Mouse (Mus musculus) left cerebral cortex, adult 8-10 months (tissue): ENCODE data around the gene Habp2. TPM values are rescaled to one million over a fixed set of nuclear protein-coding genes. Genes with fewer than 3 reads are reported as not detected.
"Not testable (repeated sequence)": the region's sequence is repeated elsewhere in the genome, so short reads cannot be mapped to it uniquely, and the experiment has no call there.

Experiments used
- DNase-seq, 2 experiments: peaks; one replicate each; pipeline ENCODE4 v3.0.0; 2022; ENCODE audit warnings: low spot score in 2 of 2
- total RNA-seq, 4 experiments: library from RNA; stranded (reverse); gene quantifications; 2 replicates each; pipeline ENCODE4 v1.2.4; 2022

The Habp2 gene
- total RNA-seq, 4 experiments from 2014 or later: not detected

DNA sequence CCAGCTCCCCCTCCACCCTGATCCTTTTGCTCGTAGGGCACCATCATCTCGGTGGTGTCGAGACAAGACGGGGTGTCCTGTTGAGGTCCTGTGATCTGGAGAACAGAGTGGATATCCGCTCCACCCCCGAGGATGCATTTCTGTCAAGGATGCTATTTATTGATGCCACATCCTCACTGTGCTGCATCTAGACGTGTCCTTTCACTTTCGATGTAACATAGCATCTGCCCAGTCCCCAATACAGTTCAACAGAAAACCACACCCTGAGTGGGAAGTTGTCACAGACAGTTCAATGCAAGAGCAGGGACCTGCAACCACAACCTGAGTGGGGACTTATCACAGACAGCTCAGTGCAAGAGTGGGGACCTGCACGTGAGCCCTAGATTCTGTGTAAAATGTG, 9.7 kb downstream of the Habp2 start:
- DNase-seq: no peak

GRCm38 (mm10) chr19:56297264-56297663, 10.3 kb downstream of the Habp2 start:
- no peak for DNase-seq

- DNase-seq: no peak
Observed at GRCm38 (mm10) chr19:56300835-56301234, 13.9 kb downstream of the Habp2 start.

DNA sequence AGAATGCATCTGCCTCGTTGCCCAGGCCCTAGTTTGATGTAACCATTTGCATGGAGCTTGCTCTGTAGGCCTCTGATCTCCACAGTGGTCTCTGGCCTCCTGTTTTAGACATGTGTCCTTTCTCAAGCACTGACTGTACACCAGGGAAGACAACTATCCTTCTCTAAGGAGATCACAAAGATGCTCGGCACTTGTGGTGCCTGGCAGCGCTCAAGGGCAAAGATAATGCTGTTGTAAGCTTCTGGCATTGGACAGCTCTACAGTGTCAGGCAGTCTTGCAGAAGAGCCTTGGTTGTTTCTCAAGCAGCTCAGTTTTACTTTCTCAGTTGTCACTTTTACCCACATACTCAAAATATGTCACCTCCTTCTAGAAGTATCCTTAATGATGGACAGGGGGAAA, 29.6 kb downstream of the Habp2 start:
- no peak for DNase-seq

DNA sequence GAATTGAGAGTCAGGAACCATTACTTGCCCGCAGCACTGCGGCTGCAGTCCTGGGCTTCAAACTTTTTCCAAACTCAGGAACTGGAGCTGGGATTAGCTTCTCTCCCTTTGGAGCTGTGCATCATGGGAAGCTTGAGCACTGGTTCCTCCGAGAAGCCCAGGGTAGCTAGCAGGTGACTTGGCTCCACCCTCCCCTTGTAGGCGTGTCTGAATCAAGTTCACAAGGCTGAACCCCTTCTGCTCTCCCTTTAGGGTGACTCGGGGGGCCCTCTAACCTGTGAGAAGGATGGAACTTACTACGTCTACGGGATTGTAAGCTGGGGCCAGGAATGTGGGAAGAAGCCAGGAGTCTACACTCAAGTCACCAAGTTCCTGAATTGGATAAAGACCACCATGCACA, 32.3 kb downstream of the Habp2 start:
- DNase-seq: no peak

DNA sequence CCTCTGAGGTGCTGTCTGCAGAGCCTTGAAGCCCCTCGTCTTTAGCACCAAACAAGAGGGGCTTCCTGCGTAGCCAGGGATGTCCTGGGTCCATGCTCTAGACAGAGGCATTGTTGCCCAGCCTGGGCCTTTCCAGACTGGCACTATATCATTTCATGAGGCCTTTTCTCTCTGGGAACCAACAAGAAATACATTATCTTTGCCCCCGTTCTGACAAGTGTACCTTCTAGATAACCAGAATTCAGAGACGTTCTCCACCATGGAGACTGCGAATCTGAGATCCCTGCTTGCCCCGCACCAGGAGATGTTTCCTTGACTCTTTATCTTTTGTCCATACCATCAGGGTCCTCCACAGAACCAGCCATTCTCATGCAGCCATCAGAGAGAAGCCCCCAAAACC, 32.7 kb downstream of the Habp2 start:
- no peak for DNase-seq

GRCm38 (mm10) chr19:56320186-56320860, 33.4 kb downstream of the Habp2 start:
- DNase-seq: no peak

DNA sequence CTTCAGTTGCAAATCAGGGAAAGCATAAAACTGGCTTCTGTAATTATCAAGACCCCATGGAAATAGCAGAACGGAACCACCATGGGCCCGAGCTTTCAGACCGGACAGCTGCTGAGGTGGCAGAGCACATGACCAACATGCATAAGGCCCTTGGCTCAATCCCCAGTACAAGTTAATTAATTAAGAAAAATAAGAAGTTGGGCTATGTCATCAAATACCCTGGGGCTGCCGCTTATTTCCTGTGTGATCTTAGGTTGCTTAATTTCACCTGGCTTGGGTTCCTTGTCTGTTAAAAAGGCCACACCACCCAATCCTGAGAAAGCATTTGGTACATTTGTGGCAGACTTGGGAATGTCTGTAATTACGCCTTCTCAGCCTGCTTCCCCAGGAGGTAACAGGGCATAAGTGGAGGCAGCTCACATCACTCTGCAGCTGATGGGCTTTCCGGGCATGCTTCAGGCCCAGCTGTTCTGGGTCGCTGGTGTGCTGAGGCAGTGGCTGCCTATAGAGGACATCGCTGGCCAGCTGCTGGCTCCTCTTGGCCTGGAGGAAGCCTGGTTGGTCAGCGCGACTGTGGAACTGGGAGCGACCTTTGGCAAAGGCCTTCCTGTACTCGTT, 34.5 kb downstream of the Habp2 start:
- no peak for DNase-seq

DNA sequence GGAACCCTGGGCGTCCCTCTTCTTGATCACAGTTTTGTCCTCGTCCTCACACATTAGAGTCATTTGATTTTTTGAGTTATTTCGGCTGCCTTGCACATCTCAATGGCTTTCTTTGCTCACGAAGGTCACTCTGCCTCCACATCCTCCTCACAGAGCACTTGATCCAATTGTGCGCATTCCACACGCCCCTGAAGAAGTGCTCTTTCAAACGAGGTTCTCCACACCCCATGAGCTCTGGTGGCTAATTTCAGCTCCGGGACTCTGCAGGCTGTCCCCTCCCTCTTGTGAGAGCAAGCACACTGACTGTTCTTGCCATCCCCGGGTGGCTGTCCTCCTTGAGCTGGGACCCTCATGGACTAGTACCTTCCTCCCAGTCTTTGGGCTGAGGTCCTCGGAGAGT, 38.7 kb downstream of the Habp2 start:
- no peak for DNase-seq

GRCm38 (mm10) chr19:56326243-56326855, 39.4 kb downstream of the Habp2 start:
- DNase-seq: no peak

- DNase-seq: no peak
Observed at GRCm38 (mm10) chr19:56336321-56336720, 49.4 kb downstream of the Habp2 start.

- no peak for DNase-seq
Observed at GRCm38 (mm10) chr19:56336826-56337225, 49.9 kb downstream of the Habp2 start.

- no peak for DNase-seq
Observed at GRCm38 (mm10) chr19:56342006-56342405, 55.1 kb downstream of the Habp2 start.

DNA sequence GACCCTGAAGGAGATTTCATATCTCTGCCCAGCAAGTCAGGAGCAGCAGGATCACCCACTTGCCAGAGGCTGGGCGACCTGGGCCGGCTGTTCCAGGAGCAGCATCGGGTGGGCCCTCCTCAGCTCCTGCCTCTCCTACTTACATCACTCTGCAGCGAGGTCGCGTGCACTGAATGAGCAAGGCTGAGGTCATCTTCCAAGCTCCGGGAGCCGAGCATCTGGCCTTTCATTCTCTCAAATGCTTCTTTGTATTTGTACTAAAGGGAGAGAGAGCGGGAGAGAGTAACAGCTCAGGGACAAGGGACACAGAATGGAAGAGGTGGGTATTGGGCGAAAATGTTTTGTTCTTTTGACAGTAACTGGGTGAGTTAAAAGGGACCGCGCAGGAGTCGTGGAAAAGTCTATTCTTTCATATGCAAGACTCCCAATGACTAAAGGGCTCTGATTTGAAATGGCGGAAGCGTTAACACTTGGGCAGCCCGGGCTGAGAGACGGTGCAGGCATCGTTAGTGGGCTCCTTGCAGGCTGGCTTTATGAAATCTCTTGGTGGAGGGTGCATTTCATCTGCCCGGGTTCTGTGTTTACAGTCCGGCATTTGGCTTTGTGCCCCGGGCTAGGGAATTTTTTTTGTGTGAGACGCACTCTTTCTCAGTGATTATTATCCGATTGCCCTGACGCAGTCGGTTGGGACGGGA, 57.1 kb downstream of the Habp2 start:
- peak in 1 of 2 experiments; percentile 42 for DNase-seq

GRCm38 (mm10) chr19:56346016-56346415, 59.1 kb downstream of the Habp2 start:
- no peak for DNase-seq

- no peak for DNase-seq
Observed at GRCm38 (mm10) chr19:56346750-56347149, 59.8 kb downstream of the Habp2 start.

DNA sequence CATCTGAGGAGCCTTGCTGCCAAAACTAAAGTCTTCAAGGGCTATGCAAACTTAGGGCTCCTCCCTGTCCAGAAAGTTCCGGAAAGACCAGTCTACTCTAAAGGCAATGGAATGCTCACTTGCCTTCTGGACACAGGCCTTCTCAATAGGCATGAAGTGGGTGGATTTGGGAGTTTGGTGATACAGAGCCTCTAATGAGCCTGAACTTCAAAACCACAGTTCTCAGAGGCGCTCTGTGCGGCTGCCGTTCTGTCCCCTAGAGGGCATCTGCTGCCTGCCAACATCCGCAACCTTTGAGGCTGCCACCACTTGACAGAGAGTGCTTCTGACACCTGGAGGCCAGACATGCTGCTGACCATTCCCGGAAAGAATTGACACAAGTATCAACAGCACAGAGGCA, 62.4 kb downstream of the Habp2 start:
- DNase-seq: no peak

DNA sequence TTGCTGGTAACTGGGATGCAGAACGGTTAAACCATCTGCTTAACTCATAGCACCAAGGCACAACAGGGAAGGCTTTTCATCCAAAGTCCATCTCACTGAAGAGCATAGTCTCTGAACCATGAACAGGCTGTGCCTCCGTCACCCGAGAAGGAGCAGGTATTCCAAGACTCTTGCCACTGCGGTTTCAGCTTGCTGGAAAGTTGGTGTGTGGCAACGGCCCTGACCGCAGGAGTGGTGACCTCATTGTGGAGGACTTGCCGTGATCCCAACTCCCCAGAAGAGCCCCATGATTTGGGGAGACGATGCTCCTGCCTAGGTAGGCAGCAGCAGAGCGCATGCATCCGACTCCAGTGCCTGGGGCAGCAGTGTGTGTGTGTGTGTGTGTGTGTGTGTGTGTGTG, 66.8 kb downstream of the Habp2 start:
- no peak for DNase-seq

DNA sequence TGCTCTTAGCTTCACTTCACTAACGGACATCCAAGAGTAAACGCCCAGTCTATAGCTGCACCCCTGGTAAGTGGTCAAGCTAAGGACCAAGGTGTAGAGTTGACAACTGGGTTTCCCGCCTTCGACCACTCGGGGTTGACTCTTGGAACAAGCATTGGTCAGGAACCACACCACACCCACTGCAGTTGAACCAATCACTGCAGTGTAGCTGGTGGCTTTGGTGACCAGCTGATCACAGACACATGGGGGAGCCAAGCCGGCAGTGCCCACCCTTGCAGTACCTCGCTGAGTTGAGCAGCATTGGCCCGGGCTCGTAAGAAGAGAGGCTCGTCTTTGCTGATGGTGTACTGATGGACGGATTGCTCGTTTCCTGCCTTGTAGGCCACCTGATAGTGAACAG, 68.3 kb downstream of the Habp2 start:
- DNase-seq: no peak

GRCm38 (mm10) chr19:56356480-56357373, 69.8 kb downstream of the Habp2 start:
- DNase-seq: peak; percentile 32 to 56

- DNase-seq: not testable (repeated sequence)
Observed at GRCm38 (mm10) chr19:56357374-56357708, 70.4 kb downstream of the Habp2 start.
